Mouse (Mus musculus): ENCODE results near the gene Rap1a.

GRCm38 (mm10) chr3:105710246-105710645 lies 90.9 kb downstream of the Rap1a start:
- TF ChIP-seq GATA1 (IDR thresholded peaks at IDR 0.05; ENCODE audit: low read length) (no peak), TAL1 (IDR thresholded peaks at IDR 0.05; ENCODE audit: low read length) (no peak)
